Mouse (Mus musculus): ENCODE results near the gene Ttf1.
"Not testable (repeated sequence)": the region's sequence is repeated elsewhere in the genome, so short reads cannot be mapped to it uniquely, and the experiment has no call there.

Gene Ttf1

GRCm38 (mm10) chr2:29054991-29055390, 5.1 kb upstream of the Ttf1 start, which contains the start of gene Cfap77:
Cfap77 (minus strand) TSS chr2:29055066.
- DNase-seq (ENCODE audit: extremely low read depth, low read depth): peak; percentile 83

- DNase-seq (ENCODE audit: extremely low read depth, low read depth): no peak
Measured at GRCm38 (mm10) chr2:29065796-29066195, 5.7 kb downstream of the Ttf1 start.

DNA sequence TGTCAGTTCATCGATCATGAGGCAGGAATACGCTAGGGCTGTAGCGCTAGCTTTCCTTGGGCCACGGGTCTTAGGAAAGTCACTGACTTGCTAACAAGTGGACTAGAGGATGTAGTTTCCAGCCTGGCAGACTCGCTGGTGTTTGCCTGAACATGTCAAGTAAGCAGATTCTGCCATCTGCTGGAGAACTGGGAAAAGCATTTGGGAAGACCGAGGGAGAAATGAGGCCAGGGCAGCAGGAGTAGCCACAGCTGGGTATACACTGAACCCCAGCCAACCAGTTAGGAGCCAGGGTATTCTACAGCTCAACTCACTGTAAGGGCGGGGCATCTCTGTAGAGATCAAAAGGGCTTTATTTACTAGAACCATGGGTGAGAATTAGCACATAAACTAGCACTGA, 6.3 kb downstream of the Ttf1 start:
- DNase-seq (ENCODE audit: extremely low read depth, low read depth): no peak

- DNase-seq (ENCODE audit: extremely low read depth, low read depth): no peak
Measured at GRCm38 (mm10) chr2:29074676-29075075, 14.6 kb downstream of the Ttf1 start.

DNA sequence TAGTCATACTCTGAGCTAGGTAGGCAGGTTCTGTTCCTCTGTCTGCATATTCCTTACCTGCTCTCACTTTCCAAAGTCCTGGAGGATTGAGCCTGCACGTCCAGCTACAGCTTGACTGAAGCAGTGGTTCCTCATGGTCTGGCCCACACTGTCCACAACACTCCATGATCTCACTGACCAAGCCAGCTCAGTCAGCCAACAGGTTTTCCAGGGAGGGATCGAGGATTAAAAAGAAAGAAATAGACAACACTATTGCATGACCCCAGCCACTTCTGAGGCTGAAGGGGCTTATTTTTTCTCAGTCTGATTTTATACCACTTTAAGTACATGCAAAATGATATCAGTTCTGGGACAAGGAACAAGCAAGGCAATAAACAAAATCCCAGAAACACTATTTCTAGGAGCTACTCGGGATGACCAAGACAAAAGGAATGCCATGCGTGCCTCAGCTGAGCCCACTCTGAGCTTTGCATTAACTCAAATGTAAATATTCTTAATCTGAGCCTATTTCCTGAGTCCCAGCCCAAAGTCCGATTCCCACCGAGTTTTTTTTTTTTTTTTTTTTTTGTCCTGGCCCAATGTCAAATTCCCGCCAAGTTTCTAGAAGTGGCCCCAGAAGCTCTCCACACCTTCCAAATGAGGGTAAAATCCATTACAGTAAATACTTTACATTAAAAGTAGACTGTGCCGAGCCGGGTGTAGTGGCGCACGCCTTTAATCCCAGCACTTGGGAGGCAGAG, 15.4 kb downstream of the Ttf1 start:
- DNase-seq (ENCODE audit: extremely low read depth, low read depth): no peak

GRCm38 (mm10) chr2:29076226-29076625, 16.2 kb downstream of the Ttf1 start:
- no peak for DNase-seq (ENCODE audit: extremely low read depth, low read depth)

GRCm38 (mm10) chr2:29081965-29082364, 21.9 kb downstream of the Ttf1 start:
- no peak for DNase-seq (ENCODE audit: extremely low read depth, low read depth)

GRCm38 (mm10) chr2:29086026-29086425, 26.0 kb downstream of the Ttf1 start:
- no peak for DNase-seq (ENCODE audit: extremely low read depth, low read depth)

GRCm38 (mm10) chr2:29089276-29089675, 29.2 kb downstream of the Ttf1 start:
- DNase-seq (ENCODE audit: extremely low read depth, low read depth): not testable (repeated sequence)

- no peak for DNase-seq (ENCODE audit: extremely low read depth, low read depth)
Measured at GRCm38 (mm10) chr2:29095674-29096073, 35.6 kb downstream of the Ttf1 start.

DNA sequence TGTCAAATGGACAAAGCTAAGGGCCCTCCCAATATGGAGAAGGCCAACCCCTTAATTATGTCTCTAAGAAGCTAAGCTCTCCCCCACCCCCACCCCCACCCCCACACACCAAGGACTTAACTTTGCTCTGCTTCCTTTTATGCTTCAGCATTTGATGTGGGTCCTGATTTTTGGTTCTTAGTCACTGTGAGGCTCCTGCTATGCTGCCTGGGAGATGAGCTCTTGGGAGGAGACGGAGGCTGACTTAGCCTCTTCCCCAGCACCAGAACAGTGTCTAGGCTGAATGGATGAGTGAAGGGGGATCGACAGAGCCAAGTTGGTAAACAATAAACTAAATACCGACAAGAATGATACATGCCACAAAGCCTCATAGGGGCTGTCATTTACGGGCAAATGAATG, 36.7 kb downstream of the Ttf1 start:
- no peak for DNase-seq (ENCODE audit: extremely low read depth, low read depth)

DNA sequence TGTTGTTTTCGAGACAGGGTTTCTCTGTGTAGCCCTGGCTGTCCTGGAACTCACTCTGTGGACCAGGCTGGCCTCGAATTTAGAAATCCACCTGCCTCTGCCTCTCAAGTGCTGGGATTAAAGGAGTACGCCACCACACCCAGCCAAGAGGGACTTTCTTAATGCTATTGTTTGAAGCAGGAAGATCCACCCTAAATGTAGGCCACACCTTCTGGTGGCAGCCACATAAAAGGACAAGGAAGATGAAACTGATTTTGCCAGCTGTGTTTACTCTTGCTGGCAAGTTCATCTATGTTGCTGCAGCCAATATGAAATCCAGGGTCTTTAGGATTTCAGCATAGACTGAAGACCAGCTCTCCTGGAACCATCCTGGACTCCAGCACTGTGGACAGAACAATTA, 37.4 kb downstream of the Ttf1 start:
- no peak for DNase-seq (ENCODE audit: extremely low read depth, low read depth)

GRCm38 (mm10) chr2:29097955-29098354, 37.9 kb downstream of the Ttf1 start:
- DNase-seq (ENCODE audit: extremely low read depth, low read depth): not testable (repeated sequence)

DNA sequence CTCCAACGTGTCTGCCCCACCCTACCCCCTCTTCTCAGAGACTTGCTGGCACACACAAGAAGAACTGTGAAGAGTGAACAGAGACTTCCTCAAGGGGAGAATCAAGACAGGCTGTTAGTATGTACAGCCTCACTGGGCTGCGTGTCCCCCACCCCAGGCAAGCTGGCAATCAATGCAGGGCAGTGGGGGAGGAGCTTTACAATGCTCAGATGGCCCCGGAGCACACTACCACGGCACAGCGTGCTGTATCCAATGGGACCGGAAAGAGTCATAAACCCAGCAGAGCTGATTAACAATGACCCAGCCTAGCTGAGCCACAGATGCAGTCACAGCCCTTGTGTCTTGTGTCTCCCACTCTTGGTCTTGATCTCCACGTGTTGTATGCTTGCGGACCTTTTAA, 38.7 kb downstream of the Ttf1 start:
- DNase-seq (ENCODE audit: extremely low read depth, low read depth): no peak

- no peak for DNase-seq (ENCODE audit: extremely low read depth, low read depth)
Measured at GRCm38 (mm10) chr2:29099646-29100045, 39.6 kb downstream of the Ttf1 start.

GRCm38 (mm10) chr2:29100822-29101534, 40.9 kb downstream of the Ttf1 start:
- DNase-seq (ENCODE audit: extremely low read depth, low read depth): no peak

GRCm38 (mm10) chr2:29102416-29103377, 42.6 kb downstream of the Ttf1 start:
- not testable (repeated sequence) for DNase-seq (ENCODE audit: extremely low read depth, low read depth)

- no peak for DNase-seq (ENCODE audit: extremely low read depth, low read depth)
Measured at GRCm38 (mm10) chr2:29120969-29121368, 60.9 kb downstream of the Ttf1 start.

DNA sequence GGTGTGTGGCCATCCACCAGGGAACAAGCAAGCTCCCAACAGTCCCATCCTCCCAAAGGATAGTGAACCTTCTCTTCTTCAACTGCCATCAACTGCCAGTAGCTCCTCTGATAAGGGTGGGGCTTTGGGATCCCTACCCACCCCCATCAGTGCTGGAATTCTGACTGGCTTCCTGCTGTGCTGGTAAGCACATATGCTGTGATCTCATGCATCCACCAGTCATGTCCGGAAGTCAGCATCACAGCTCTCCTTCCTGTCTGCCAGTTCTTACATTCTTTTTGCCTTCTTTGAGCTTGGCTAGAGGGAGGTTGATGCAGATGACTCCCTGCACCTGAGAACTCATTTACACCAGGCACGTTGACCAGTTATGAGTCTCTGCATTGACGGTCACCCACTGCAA, 62.4 kb downstream of the Ttf1 start:
- no peak for DNase-seq (ENCODE audit: extremely low read depth, low read depth)

GRCm38 (mm10) chr2:29123907-29124569, 64.0 kb downstream of the Ttf1 start, which contains the start of gene Setx:
Setx (plus strand) TSS chr2:29124181.
- no peak for DNase-seq (ENCODE audit: extremely low read depth, low read depth)

GRCm38 (mm10) chr2:29124571-29124935, 64.5 kb downstream of the Ttf1 start:
- no peak for DNase-seq (ENCODE audit: extremely low read depth, low read depth)
